Mouse (Mus musculus) adrenal gland, postnatal 4 days (tissue): ENCODE measurements around the gene Mettl13. TPM values are rescaled to one million over a fixed set of nuclear protein-coding genes. Genes with fewer than 3 reads are reported as not detected.
A peak's percentile ranks its signal among the peaks of the same experiment; 100 is the strongest.

Source experiments
- DNase-seq, 2 experiments: peaks; one replicate each; pipeline ENCODE4 v3.0.0; 2021 to 2022; ENCODE audit warnings: low spot score in 2 of 2, mixed read lengths in 2 of 2
- long read RNA-seq, 2 experiments: library from polyadenylated mRNA; stranded (forward); transcript quantifications; one replicate each; pipeline ENCODE4 v2.0.0; 2021
- total RNA-seq, 2 experiments: library from RNA; stranded (reverse); gene quantifications; 2 replicates each; pipeline ENCODE4 v1.2.3; 2021

Mettl13 gene
- 10 to 100 TPM; 18.5 to 20.3 TPM for total RNA-seq
- long read RNA-seq, experiment 1, full-length matches to known transcripts: 10 of 15 reads
- long read RNA-seq, experiment 1, partial matches to known transcripts: 2 of 15 reads
- long read RNA-seq, experiment 1, other reads (novel, unspliced or antisense): 3 of 15 reads
- long read RNA-seq, experiment 2, full-length matches to known transcripts: 37 of 49 reads
- long read RNA-seq, experiment 2, partial matches to known transcripts: 5 of 49 reads
- long read RNA-seq, experiment 2, other reads (novel, unspliced or antisense): 7 of 49 reads

DNA sequence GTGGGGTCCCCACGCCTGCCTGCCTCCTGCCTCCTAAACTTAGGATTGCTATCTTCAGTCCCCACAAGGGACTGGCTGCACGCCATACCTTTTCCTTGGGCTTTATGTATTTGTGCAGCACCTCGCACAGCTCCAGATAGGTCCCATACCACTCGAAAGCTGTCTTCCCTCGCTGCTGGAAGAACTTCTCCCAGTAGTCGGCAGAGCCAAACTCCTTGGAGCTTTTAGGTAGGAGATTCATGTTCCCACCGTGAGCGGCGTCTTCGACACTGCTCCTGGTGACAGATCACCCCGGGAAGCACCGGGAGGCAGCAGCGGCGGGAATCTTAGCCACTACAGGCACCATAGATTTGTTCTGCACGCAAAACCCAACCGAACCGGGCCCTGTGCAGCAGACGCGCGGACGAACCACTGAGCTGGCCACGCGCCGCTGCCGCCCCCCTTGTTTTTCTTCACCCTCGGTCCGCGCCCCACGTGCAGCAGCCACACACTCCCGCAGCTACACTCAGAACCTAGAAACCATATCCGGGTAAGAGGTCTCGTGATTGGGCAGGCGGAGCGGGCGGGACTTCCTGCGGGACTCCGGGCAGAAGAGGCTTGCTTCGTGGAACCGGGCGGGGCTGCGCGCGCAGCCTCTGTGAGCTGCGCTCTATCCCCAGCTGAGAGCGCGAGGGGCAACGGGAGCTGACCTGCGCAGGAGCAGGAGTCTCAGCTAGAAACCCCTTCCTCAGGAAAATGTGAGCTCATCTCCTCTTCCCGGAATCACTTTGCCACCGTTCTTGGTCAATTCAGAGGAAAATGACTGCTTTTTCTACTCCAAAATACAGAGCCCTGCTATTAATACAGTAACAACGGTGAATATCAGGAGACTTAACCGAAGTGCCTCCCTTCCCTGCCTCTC, at the start of gene Mettl13:
Mettl13 (minus strand) TSS at position 536 of the 901 bp plus-strand sequence.
- peak; percentile 67 to 73 for DNase-seq

DNA sequence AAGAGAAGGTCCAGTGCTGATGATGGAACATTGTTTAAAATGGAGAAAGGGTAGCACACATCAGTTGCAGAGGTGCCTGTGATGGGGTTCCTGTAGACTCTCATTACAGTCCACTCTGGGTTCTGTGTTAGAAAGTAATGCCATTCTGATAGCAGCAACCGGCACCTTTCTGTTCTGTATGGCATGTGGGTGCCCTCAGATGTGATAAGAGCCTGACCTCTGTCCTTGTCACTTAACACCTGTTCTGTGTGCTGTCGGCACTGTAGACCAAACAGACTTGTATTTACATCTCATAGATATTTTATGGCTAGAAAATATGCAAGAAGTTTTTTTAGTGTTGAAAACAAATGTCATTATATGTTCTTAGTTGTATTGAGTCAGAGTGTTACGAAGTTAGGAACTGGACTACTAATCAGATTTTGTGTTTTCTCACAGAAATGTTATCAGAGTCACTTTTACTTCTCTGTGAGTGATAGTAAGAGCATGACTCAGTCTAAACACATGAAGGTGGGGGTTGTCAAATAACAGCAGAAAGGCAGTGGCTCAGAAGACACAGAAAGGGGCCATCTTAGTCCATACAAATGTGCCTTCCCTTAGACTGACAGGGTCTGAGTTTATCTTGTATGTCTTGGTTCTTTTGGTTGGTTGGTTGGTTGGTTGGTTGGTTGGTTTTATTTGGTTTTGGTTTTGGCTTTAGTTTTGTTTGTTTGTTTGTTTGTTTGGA, 49.2 kb upstream of the Mettl13 start:
- DNase-seq: no peak

DNA sequence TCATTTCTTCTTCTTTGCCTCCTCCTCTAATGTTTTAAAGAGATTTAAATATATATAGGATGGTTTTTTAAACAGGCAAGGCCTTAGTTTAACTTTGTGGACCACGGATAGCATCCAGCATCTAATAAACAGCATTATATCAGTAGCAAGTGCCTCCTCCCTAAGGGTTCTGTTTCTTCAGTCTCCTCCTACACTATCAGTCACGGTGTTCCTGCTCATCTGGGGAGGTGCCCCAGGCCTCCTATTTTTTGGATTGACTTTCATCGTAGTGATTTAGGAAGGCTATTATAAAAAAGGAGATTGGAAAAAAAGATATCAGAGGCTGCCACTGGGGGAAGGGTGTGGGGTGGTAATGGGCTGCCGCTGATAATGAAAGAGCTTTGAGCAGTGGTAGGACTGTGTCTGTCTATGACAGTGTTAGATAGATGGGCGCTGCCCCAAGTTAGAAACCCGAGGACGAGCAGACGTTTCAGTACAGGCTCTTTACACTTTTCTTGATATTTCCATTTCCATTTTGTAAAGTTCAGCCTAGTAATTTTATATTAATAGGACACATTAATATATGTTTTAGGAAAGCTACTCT, 42.2 kb upstream of the Mettl13 start:
- DNase-seq: no peak

DNA sequence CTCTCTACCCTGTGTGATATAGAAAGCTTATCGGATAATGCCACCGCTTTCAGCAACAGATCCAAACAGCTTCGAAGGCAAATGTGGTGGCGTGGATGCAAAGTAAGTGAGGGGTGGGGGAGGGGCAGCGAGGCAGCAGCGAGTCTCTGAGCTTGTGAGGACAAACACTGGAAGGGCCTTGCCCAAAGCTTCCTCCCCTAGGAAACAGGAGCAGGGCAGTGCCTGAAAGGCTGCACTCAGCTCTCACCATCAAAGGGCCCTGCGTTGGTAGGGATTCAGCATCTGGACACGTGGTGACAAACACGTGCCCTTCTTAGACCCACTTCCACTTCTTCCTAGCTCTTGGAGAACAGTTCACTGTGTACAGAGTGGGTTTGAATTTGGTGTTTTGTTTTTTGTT, 41.1 kb upstream of the Mettl13 start:
- DNase-seq: no peak

DNA sequence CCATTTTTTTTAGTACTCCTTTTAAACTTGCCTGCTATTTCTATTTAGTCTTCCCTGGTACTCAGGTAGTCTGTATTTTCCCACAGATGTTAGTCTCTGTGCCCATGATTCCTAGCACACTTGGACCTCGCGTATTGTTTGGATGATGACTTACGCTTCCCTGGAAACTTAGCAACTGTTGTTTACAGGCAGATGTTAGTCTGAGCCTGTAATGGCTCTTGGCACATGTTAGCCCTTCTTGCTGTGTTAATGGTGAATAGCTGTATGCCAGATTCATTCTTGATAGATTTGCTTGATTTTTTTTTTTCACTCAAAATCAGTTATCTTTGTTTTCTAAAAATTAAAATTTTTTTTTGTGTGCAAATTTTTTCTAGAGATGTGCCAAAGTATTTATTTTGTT, 40.3 kb upstream of the Mettl13 start:
- DNase-seq: no peak

DNA sequence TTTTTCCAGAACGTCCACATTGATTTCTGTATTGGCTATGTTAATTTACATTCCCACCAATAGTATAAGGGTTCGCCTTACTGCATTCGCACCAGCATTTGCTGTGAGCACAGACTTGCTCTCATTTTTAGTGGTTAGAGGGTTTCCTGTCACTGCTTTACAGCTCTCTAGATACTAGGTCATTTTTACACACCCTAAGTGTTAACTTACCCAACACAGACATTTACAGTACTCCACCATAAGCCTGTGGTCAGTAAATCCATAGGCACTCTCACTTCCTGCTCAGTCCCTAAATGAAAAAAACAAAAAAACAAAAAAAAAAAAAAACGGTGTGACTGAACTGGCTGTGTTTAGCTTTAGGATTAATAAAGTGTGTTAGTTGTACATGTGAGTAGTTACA, 37.9 kb upstream of the Mettl13 start:
- no peak for DNase-seq

DNA sequence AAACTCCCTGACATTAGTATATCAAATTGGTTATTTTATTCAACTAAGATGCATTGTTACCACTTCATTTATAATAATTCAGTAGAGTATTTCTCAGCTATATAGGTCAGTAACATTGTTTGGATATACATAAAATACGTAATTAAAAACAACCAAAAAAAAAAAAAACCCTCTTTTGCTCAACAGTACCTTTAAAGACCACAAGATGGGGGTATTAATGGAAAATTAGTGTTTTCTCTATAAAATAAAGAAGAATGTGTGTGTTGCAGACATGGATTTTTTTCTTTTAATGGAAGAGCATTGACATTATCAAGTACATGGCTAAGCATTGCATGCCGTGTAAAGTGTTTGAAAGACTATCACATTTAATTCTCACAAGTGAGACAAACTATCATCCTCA, 34.5 kb upstream of the Mettl13 start:
- DNase-seq: no peak

DNA sequence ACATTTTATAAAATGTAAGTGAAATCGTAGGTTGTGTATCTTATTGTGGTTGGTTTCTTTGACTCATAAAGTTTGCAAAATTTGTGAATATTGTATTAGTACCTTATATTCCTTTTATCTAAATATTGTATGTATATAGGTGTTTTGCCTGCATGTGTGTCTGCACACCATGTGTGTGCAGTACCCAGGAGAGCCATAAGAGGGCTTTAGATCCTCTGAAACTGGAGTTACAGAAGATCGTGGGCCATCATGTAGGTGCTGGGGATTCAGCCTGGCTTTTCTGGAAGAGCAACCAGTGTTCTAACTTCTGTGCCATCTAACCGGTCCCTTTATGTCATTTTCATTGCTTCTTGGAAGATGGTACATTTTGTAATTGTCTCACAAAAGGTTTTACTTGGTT, 26.7 kb upstream of the Mettl13 start:
- no peak for DNase-seq

DNA sequence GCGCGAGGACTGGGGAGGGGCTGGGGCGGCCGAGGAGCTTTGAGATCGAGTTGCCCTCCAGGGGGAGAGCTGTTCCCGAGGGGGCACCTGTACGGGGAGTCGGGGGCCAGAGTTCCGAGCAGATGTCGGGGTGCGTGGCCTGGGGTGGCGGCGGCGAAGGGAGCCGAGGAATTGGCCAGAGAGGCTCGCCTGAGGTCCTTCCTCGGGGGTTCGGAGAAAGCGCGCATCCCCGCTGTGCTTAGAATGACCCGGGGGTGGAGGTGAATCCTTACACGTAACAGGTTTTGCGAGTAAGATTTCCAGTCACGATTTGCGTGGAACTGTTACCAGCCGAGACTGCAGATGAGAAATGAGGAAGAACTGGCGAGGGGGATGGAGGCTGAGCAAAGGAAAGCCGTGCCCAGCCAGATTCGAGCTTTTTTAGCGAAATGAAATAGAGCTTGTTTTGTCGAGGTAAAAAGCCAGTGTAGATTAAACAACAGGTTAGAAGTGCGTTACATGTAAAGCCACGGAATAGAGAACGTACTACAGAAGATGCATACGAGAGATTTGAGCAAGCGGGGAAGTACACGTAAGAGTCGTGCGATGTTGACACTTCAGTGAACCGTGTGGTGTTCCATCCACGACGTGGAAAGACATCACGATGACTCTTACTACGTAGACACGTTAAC, 22.7 kb upstream of the Mettl13 start:
- DNase-seq: peak in 1 of 2 experiments; percentile 30

DNA sequence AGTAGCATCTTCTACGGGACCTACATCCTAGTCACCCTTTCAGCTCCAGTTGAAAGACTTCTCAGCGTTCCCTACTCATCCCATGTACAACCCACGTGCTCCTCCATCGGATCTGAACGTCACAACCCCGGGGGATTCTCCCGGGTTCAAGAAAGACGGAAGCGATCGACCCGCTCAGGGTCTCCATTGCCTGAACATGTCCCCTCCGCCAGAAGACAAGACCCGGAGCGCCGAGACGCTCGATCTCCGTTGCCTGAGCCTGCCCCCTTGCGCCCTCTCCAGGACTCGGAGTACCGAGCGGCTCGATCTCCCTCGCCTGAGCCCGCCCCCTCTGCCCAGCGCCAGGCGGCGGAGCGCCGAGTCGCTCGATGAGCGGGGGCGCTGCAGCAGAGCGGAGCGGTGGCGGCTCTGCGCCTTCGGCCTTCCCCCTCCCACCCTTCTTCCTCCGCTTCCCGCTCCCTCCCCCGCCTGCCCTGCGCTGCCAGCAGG, 22.0 kb upstream of the Mettl13 start, which contains the start of gene Vamp4:
Vamp4 (plus strand) TSS at position 256 of the 489 bp plus-strand sequence.
- DNase-seq: peak; percentile 81 to 89

DNA sequence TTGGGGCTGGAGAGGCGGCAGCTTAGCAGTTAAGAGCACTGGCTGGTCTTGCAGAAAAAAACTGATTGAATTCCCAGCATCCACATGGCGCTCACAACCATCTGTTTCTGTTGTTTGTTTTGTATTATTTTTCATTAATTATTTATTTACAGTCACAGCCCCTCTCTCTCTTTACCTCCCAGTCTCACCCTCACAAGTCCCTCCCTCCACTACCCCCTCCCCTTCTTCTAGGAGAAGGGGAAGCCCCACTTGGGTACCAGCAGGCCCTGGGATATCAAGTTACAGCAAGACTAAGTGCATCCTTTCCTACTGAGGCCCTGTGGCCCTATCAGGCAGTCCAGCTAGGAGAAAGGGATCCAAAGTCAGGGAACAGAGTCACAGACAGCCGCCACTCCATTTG, 19.0 kb upstream of the Mettl13 start:
- DNase-seq: no peak

DNA sequence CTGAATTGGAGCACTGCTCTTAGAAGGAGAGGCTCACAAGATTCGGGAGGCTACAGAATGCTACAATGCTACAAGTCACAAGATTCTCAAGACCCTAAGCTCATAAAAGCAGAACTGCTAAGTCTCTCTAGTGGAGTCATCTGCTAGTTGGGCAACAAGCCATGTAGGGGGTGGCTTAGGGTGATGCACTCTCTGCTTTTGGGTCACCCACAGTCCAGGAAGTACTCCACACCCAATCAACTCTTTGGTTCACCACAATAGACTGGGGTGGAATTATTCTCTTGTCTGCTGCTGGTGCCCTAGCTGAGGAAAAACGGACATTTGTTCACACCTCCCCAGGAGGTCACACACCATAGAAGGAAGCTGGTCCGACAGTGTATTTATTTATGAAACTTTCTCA, 16.6 kb upstream of the Mettl13 start:
- no peak for DNase-seq

DNA sequence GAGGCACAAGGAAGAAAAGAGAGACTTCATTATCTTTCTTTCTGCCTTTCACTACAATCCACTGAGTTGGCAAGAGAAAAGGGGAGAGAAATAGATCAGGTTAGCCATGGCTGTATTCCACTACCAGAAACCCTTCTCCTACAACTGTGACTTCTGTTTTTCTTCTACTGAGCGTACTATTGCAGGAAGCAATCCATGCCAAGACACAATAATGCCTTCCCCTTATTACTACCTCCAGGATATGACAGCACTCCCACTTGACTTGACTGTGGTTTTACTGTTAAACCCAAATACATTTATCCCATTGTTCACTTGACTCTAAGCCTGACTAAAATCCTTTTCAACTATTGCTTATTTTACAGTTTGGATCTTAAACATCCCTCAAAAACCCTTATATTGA, 14.9 kb upstream of the Mettl13 start:
- no peak for DNase-seq

DNA sequence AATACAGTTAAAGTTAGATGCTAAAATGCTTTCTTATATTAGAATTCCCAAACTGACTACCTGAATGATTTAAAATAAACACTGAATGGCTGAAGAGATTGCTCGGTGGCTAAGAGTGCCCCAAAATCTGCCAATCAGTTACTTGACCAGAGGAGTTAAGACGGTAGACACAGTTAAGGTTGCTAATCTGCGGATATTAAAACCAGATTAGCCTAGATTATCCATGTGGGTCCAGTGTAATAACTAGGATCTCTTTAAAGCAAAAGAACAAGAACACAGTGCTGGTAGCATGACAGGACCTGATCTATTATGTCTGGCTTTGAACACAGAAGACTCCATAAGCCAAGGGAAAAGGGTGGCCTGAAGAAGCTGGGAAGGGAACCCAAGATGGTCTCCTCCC, 5.8 kb upstream of the Mettl13 start:
- no peak for DNase-seq

DNA sequence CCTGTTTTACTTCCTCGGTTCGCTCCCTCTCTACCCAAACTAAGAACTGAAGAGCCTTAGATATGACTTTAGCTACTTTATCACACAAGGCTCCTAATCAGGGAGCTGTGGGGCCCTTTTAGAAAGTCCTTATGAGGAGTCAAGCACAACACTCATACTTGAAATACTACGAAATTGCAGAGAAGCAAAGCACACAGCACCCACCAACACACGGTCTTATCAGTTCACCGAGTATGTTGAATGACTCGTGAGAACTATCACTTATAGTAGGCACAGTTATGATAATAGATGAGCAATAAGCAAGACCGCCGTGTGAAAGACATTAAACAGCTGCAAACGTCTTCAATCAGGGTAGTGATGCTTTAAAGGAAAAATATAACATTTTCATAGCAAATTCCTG, 4.6 kb upstream of the Mettl13 start:
- no peak for DNase-seq

DNA sequence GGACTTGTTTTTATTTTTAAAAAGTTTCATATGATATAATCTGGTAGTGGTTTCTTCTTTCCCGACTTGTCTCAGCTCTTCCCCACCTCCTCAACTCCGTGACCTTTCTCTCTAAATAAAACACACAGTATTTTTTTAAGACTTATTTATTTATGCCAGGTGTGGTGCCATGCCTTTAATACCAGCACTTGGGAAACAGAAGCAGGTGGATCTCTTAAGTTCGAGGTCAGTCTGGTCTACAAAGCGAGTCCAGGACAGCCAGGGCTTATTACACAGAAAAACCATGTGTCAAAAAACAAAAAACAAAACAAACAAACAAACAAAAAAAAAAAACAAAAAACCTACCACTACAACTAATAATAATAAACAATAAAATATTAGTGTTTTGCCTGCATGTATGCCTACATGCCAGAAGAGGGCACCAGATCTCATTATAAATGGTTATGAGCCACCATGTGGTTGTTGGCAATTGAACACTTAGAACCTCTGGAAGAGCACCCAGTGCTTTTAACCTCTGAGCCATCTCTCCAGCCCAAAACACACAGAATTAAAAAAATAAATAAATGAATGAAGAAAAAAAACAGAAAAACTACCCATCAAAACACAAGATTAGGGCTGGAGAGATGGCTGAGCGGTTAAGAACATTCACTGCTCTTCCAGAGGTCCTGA, 1.4 kb upstream of the Mettl13 start:
- DNase-seq: no peak

DNA sequence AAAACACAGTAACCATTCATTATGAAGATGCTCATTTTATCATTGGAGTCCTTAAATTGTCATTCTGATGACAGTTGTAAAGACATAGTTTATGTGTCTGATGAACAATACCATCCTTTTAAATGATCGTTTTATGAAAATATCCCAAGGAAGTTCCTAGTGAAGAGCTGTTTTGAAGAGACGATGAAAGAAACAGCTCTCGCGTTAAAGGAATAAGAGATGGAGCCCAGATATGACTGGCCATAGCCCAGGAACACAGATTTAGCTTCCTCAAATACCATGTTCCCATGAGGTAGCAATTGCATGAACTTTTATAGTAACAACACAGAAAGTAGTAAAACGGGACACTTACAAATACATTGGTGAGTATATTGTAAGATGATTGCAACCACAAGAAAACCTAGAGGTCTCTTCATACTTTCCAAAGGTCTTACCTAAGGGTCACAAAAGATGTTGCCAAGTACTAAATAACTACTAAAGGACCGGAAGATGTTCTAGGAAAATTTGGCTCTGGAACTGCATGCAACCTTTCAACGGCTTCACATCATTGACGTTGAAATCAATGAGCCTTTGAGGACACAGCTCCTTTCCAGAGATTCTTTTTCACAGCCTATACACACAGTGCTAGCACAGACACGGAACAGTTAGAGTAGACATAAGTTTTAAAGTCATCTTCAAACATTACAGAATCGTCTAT, 714 bp upstream of the Mettl13 start:
- no peak for DNase-seq

DNA sequence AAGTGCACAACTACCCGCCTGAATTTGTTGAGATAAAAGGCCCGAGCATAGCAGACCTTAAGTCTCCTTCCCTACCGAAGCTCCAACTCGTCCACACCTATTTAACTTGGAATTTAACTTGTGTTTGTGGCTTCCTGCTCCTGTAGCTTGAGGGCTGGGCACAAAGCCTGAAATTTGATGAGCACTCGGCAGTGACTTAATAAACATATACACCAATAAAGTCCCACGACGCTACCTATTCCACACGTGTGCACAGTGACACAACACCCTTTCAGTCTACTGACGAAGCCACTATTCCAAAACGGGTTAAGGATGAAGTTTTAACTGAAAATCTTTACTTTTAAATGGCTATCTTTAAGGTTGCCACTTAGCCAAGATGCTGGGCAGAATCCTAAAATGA, 744 bp downstream of the Mettl13 start:
- DNase-seq: no peak

DNA sequence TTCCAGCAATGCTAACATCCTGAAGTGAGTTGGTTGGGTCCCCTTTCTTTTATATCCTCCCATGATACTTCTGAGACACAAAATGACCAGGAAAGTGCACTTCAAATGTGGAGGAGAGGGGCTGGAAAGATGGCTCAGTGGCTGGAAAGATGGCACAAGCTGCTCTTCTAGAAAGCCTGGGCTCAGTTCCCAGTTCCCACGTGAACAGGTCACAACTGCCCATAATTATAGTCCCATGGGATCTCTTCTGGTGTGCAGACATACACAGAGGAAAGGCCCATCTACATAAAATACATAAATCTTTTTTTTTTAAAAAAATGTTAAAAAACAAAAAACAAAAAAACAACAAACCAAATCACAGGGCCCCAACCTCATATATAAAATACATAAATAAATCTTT, 5.1 kb downstream of the Mettl13 start:
- no peak for DNase-seq
